Mouse (Mus musculus) heart, embryonic 12.5 days (tissue): Measurements from ENCODE around the gene Dmc1. TPM values are rescaled to one million over a fixed set of nuclear protein-coding genes. Genes with fewer than 3 reads are reported as not detected.

ENCODE experiments used
- microRNA-seq: library from miRNA; unstranded; fragments of <30 nt; microRNA quantifications from one replicate; pipeline ENCODE4, GENCODE M21; 2017
- polyA plus RNA-seq: library from polyadenylated mRNA; unstranded; fragments of >200 nt; fragmentation: Nextera tagmentation; extraction: Ambion mirVana; gene quantifications from 2 replicates; pipeline ENCODE4 v1.2.1, GENCODE M21; 2016

Dmc1 gene
- polyA plus RNA-seq, 1 experiment from 2014 or later, result 1.8 TPM

Small RNA genes lying within 50 kb of the gene (microRNA-seq; reads per million reads assigned to microRNA genes)
- gene Gm27903, result not detected

Other genes starting within 250 kb of the Dmc1 start
- gene Tmem184b, start 201.5 kb downstream of the Dmc1 start, polyA plus RNA-seq, result 77.2 and 82.3 TPM in 2 replicates
- gene Csnk1e, start 149.5 kb downstream of the Dmc1 start, polyA plus RNA-seq, result 103 and 111 TPM in 2 replicates
- gene Kcnj4, start 99.9 kb downstream of the Dmc1 start, polyA plus RNA-seq, result 0.14 and 0.41 TPM in 2 replicates
- 49.6 and 51.9 TPM in 2 replicates for gene Kdelr3, start 88.7 kb downstream of the Dmc1 start, polyA plus RNA-seq
- gene Ddx17, start 58.4 kb downstream of the Dmc1 start, polyA plus RNA-seq, result 37.1 and 39.9 TPM in 2 replicates
- 0.60 and 0.93 TPM in 2 replicates for gene Fam227a, start 53.8 kb upstream of the Dmc1 start, polyA plus RNA-seq
- gene Cby1, start 54.1 kb upstream of the Dmc1 start, polyA plus RNA-seq, result 40.9 and 42.0 TPM in 2 replicates
- 234 and 237 TPM in 2 replicates for gene Tomm22, start 65.8 kb upstream of the Dmc1 start, polyA plus RNA-seq
- 29.0 and 29.1 TPM in 2 replicates for gene Josd1, start 82.8 kb upstream of the Dmc1 start, polyA plus RNA-seq
- 32.8 and 33.6 TPM in 2 replicates for gene Gtpbp1, start 85.7 kb upstream of the Dmc1 start, polyA plus RNA-seq
- 4.5 and 4.9 TPM in 2 replicates for gene Sun2, start 137.4 kb upstream of the Dmc1 start, polyA plus RNA-seq
- gene Dnal4, start 172.7 kb upstream of the Dmc1 start, polyA plus RNA-seq, result 37.1 TPM in 2 replicates
- gene Nptxr, start 199.7 kb upstream of the Dmc1 start, polyA plus RNA-seq, result 2.6 and 2.7 TPM in 2 replicates
- gene Npcd, start 229.1 kb upstream of the Dmc1 start, polyA plus RNA-seq, result 0.21 TPM in 1 of 2 replicates, not detected in the other
- 34.5 and 38.0 TPM in 2 replicates for gene Cbx6, start 229.6 kb upstream of the Dmc1 start, polyA plus RNA-seq